ENCODE assay signal across 18 mouse cellular contexts in genomic region chr2:58799126-58799525, GRCm38 (mm10).
"Had no signal": no experiment of that assay in that cellular context is flagged by ENCODE, and none has a peak within 500 bp of the region (broad histone marks: within the 10 kb centered on the region; RNA-seq: fewer than 3 reads in every experiment).

No protein-coding gene starts in this region.

- H3K27ac ChIP-seq: midbrain, embryonic 13.5 days; midbrain, embryonic 15.5 days; neural tube, embryonic 13.5 days; neural tube, embryonic 15.5 days had no signal

- H3K36me3 ChIP-seq: midbrain, embryonic 13.5 days; midbrain, embryonic 15.5 days; neural tube, embryonic 13.5 days; neural tube, embryonic 15.5 days had no signal

- H3K9ac ChIP-seq: lung, embryonic 14.5 days; midbrain, embryonic 13.5 days; midbrain, embryonic 15.5 days; neural tube, embryonic 13.5 days; neural tube, embryonic 15.5 days had no signal

- H3K9me3 ChIP-seq: midbrain, embryonic 13.5 days; midbrain, embryonic 15.5 days; neural tube, embryonic 13.5 days; neural tube, embryonic 15.5 days had no signal

- ATAC-seq: midbrain, embryonic 13.5 days; midbrain, embryonic 15.5 days had no signal

- H3K4me3 ChIP-seq: midbrain, embryonic 13.5 days; midbrain, embryonic 15.5 days; myocyte; neural tube, embryonic 13.5 days; neural tube, embryonic 15.5 days had no signal

- DNase-seq: lung, adult 18-20 months; lung, embryonic 14.5 days; lung, postnatal 10 days; lung, postnatal 4 days; retina, postnatal 1 day; right cerebral cortex, adult 18-20 months; right cerebral cortex, postnatal 25 days; right cerebral cortex, postnatal 4 days; spleen, adult 18-20 months; thymus, adult 2 months; thymus, postnatal 25 days; thymus, postnatal 4 days had no signal

- H3K4me1 ChIP-seq: midbrain, embryonic 13.5 days; midbrain, embryonic 15.5 days; neural tube, embryonic 15.5 days had no signal

- H3K4me2 ChIP-seq: lung, embryonic 14.5 days; midbrain, embryonic 11.5 days; midbrain, embryonic 13.5 days; midbrain, embryonic 15.5 days; neural tube, embryonic 13.5 days; neural tube, embryonic 15.5 days had no signal

- H3K27me3 ChIP-seq: midbrain, embryonic 13.5 days; midbrain, embryonic 15.5 days; neural tube, embryonic 13.5 days; neural tube, embryonic 15.5 days had no signal
